Mouse (Mus musculus): ENCODE data around the gene Senp3. TPM values are rescaled to one million over a fixed set of nuclear protein-coding genes. Genes with fewer than 3 reads are reported as not detected.

Senp3 gene
- polyA plus RNA-seq, 1 experiment from 2014 or later, result 74.3 TPM

DNA sequence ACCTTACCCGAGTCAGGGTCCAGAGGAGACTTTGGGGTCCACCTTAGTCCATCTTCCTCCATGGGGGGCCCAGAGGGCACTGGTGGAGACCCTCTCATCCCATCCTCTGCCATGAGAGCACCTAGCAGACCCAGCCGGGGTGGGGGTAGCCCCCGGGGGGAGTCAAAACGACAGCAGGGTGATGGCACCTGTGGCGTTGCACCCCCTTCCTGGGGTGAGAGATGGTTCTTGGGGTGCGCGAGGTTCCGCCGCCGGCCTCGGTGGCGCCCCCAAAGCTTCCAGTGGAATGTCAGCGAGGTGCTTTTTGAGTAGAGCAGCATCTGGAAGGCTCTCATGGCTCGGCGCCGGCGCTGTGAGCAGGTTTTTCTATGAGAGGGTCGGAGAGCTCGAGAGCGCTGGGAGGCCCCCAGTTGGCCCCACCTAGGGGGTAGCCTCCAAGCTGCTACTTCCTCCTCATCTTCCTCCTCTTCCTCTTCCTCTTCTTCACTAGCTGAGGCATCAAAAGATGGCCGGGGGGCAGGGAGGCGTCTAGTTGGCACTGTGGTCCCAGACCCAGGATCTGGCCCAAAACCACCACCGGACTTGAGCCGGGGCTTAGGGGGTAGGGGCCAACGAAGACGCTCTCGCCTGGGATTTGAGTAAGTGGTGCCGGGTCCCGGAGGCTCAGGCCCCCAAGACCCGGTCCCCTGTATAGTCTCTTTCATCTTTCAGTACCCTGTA lies 1.6 kb downstream of the Senp3 start:
- H3K4me1 ChIP-seq (replicated peaks), result peaks cover 32% of the 10 kb centered on the region
- no peaks in the 10 kb centered on the region for H3K27me3 ChIP-seq (replicated peaks)
- no peak for ATAC-seq (ENCODE audit: insufficient number of reproducible peaks, low FRiP score)
- H3K9me3 ChIP-seq (replicated peaks), result no peaks in the 10 kb centered on the region
- peaks cover 49% of the 10 kb centered on the region for H3K36me3 ChIP-seq
- peak overlapping the region; percentile 91 for H3K4me2 ChIP-seq
- no peak overlapping the region for H3K27ac ChIP-seq (ENCODE audit: poor library complexity, severe bottlenecking)
- peak overlapping the region; percentile 88 for H3K9ac ChIP-seq
- peak overlapping the region; percentile 67 for H3K4me3 ChIP-seq
- 87% methylated on average over 30 of the region's 30 CpGs for WGBS

DNA sequence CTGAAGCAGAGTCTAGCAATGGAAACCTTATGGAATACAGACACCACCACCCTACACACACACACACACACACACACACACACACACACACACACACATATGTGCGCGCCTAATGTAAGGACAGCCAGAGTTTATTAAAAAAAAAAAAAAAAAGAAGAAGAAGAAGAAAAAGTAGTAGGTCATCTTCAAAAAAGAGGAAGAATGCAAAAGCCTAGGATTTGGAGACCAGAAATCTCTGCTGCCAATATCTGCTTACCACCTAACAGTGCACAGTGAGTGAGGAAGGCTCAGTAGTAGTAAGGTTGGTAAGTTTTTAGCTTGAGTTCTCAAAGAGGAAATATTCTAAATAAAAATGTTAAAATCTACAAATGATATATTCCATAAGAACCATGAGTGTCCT lies 2.7 kb downstream of the Senp3 start:
- Histone ChIP-seq H3K36me3 (peaks cover 61% of the 10 kb centered on the region), H3K27ac (ENCODE audit: poor library complexity, severe bottlenecking) (no peak overlapping the region), H3K4me2 (no peak overlapping the region), H3K9ac (no peak overlapping the region; the same call in 1 of the 2 replicates), H3K9me3 (replicated peaks) (no peaks in the 10 kb centered on the region), H3K27me3 (replicated peaks) (no peaks in the 10 kb centered on the region), H3K4me1 (replicated peaks) (peaks cover 26% of the 10 kb centered on the region), H3K4me3 (no peak overlapping the region)
- 100% methylated on average over 2 of the region's 2 CpGs for WGBS
- ATAC-seq (ENCODE audit: insufficient number of reproducible peaks, low FRiP score), result no peak

- peak within 1 kb of the TSS; percentile 98 for H3K4me3 ChIP-seq
- peak; percentile 97 for ATAC-seq (ENCODE audit: insufficient number of reproducible peaks, low FRiP score)
- H3K9me3 ChIP-seq (replicated peaks), result no peaks in the 10 kb centered on the region
- H3K4me1 ChIP-seq (replicated peaks), result peaks cover 25% of the 10 kb centered on the region
- peak within 1 kb of the TSS; percentile 100 for H3K9ac ChIP-seq
- H3K27me3 ChIP-seq (replicated peaks), result no peaks in the 10 kb centered on the region
- peak within 1 kb of the TSS; percentile 98 for H3K27ac ChIP-seq (ENCODE audit: poor library complexity, severe bottlenecking)
- peak within 1 kb of the TSS; percentile 100 for H3K4me2 ChIP-seq
- peaks cover 80% of the 10 kb centered on the region for H3K36me3 ChIP-seq
- under 1% methylated on average over 36 of the region's 36 CpGs for WGBS
Measured at GRCm38 (mm10) chr11:69672211-69672706, 9.6 kb downstream of the Senp3 start, which contains the start of gene Eif4a1. TSS of gene Eif4a1 (minus strand) at chr11:69672423.

GRCm38 (mm10) chr11:69671726-69672124 lies 10.2 kb downstream of the Senp3 start:
- Histone ChIP-seq H3K9ac (peak overlapping the region; percentile 100), H3K4me2 (peak overlapping the region; percentile 100), H3K27me3 (replicated peaks) (no peaks in the 10 kb centered on the region), H3K4me3 (peak overlapping the region; percentile 98), H3K9me3 (replicated peaks) (no peaks in the 10 kb centered on the region), H3K4me1 (replicated peaks) (peaks cover 25% of the 10 kb centered on the region), H3K36me3 (peaks cover 79% of the 10 kb centered on the region), H3K27ac (ENCODE audit: poor library complexity, severe bottlenecking) (peak overlapping the region; percentile 98)
- no peak for ATAC-seq (ENCODE audit: insufficient number of reproducible peaks, low FRiP score)
- WGBS, result 0% methylated on average over 42 of the region's 43 CpGs

- H3K9ac ChIP-seq, result peak overlapping the region; percentile 100
- H3K4me2 ChIP-seq, result peak overlapping the region; percentile 100
- peaks cover 79% of the 10 kb centered on the region for H3K36me3 ChIP-seq
- peak; percentile 85 for ATAC-seq (ENCODE audit: insufficient number of reproducible peaks, low FRiP score)
- peak overlapping the region; percentile 98 for H3K27ac ChIP-seq (ENCODE audit: poor library complexity, severe bottlenecking)
- peak overlapping the region; percentile 98 for H3K4me3 ChIP-seq
- H3K27me3 ChIP-seq (replicated peaks), result no peaks in the 10 kb centered on the region
- 1% methylated on average over 61 of the region's 61 CpGs for WGBS
- peaks cover 25% of the 10 kb centered on the region for H3K4me1 ChIP-seq (replicated peaks)
- no peaks in the 10 kb centered on the region for H3K9me3 ChIP-seq (replicated peaks)
Measured at GRCm38 (mm10) chr11:69670786-69671725, 10.8 kb downstream of the Senp3 start.

DNA sequence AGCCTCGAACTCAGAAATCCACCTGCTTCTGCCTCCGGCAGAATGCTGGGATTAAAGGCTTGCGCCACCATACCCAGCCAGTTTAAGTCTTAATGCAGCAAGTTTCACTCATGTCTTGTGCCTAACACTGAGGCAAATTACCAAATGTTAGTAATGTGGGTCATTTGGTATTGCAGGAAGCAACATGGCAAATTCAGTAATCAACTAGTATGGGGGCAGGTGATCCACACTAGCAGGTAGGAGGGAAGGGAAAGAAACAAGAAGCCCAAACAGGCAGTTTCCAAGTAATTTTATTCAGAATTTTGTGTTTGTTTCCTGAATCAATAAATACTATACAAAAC lies 15.2 kb downstream of the Senp3 start:
- ATAC-seq (ENCODE audit: insufficient number of reproducible peaks, low FRiP score), result no peak
- H3K4me3 ChIP-seq, result no peak overlapping the region
- H3K9ac ChIP-seq, result no peak overlapping the region
- peaks cover 32% of the 10 kb centered on the region for H3K4me1 ChIP-seq (replicated peaks)
- H3K27ac ChIP-seq (ENCODE audit: poor library complexity, severe bottlenecking), result no peak overlapping the region
- peaks cover 70% of the 10 kb centered on the region for H3K36me3 ChIP-seq
- H3K4me2 ChIP-seq, result no peak overlapping the region
- no peaks in the 10 kb centered on the region for H3K9me3 ChIP-seq (replicated peaks)
- H3K27me3 ChIP-seq (replicated peaks), result no peaks in the 10 kb centered on the region
- 85% methylated on average over 3 of the region's 3 CpGs for WGBS

GRCm38 (mm10) chr11:69665961-69666664 lies 15.8 kb downstream of the Senp3 start, which contains the start of gene Cd68:
TSS of gene Cd68 (minus strand) at chr11:69666153.
- no peaks in the 10 kb centered on the region for H3K27me3 ChIP-seq (replicated peaks)
- H3K27ac ChIP-seq (ENCODE audit: poor library complexity, severe bottlenecking), result 0 out of 2 replicates have a peak within 1 kb of the TSS, but pooled peaks have one; percentile 7
- no peak within 1 kb of the TSS for H3K4me3 ChIP-seq
- no peak within 1 kb of the TSS for H3K4me2 ChIP-seq
- no peaks in the 10 kb centered on the region for H3K9me3 ChIP-seq (replicated peaks)
- no peak within 1 kb of the TSS for H3K9ac ChIP-seq
- ATAC-seq (ENCODE audit: insufficient number of reproducible peaks, low FRiP score), result no peak
- H3K4me1 ChIP-seq (replicated peaks), result peaks cover 37% of the 10 kb centered on the region
- 31% methylated on average over 7 of the region's 7 CpGs for WGBS
- H3K36me3 ChIP-seq, result peaks cover 70% of the 10 kb centered on the region

- WGBS, result 76% methylated on average over 9 of the region's 9 CpGs
- H3K36me3 ChIP-seq, result peaks cover 65% of the 10 kb centered on the region
Measured at GRCm38 (mm10) chr11:69665457-69665960, 16.4 kb downstream of the Senp3 start.

DNA sequence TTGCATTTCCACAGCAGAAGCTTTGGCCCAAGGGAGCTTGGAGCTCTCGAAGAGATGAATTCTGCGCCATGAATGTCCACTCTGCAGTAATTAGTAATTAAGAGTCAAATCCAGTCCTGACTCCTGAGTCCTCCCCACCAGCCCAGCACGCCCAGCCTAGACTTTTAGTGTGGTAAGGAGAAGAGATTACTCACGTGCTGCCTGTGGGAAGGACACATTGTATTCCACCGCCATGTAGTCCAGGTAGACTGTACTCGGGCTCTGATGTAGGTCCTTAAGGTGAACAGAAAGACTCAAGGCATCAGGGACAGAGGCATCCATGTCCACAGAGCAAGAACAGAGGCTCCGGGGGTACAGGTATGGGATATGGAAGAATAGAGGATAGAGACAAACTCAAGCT lies 17.0 kb downstream of the Senp3 start:
- 86% methylated on average over 7 of the region's 7 CpGs for WGBS
- Histone ChIP-seq H3K27me3 (replicated peaks) (no peaks in the 10 kb centered on the region), H3K9ac (no peak overlapping the region), H3K9me3 (replicated peaks) (no peaks in the 10 kb centered on the region), H3K27ac (ENCODE audit: poor library complexity, severe bottlenecking) (no peak overlapping the region), H3K4me3 (no peak overlapping the region), H3K4me2 (no peak overlapping the region), H3K4me1 (replicated peaks) (peaks cover 32% of the 10 kb centered on the region), H3K36me3 (peaks cover 58% of the 10 kb centered on the region)
- ATAC-seq (ENCODE audit: insufficient number of reproducible peaks, low FRiP score), result no peak

More at GRCm38 (mm10) chr11:69665457-69665960, 16.4 kb downstream of the Senp3 start:
- no peaks in the 10 kb centered on the region for H3K27me3 ChIP-seq (replicated peaks)
- no peak for ATAC-seq (ENCODE audit: insufficient number of reproducible peaks, low FRiP score)
- 0 out of 2 replicates have a peak overlapping the region, but pooled peaks have one; percentile 7 for H3K27ac ChIP-seq (ENCODE audit: poor library complexity, severe bottlenecking)
- H3K4me2 ChIP-seq, result no peak overlapping the region
- peaks cover 37% of the 10 kb centered on the region for H3K4me1 ChIP-seq (replicated peaks)
- H3K9ac ChIP-seq, result no peak overlapping the region
- H3K4me3 ChIP-seq, result no peak overlapping the region
- H3K9me3 ChIP-seq (replicated peaks), result no peaks in the 10 kb centered on the region

DNA sequence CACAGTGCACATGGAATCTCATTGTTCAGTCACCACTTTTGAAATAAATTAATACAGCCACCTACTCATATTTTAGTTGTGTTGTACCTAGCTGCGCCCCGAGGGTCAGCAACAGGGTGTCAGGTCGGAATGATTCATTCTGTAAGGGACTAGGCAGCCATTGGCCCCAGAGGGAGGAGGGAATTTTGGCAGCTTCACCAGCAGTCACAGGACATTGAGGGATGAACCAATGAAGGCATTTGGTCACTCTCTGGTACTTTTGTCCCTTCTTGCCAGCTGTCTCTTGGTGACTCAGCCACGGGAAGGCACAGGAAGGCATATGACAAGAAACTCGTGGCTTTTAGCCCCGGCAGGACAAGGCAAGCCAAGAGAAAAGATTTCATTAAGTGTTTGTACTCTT lies 18.1 kb downstream of the Senp3 start:
- H3K9ac ChIP-seq, result 0 out of 2 replicates have a peak overlapping the region, but pooled peaks have one; percentile 2
- ATAC-seq (ENCODE audit: insufficient number of reproducible peaks, low FRiP score), result no peak
- 82% methylated on average over 6 of the region's 6 CpGs for WGBS
- H3K27ac ChIP-seq (ENCODE audit: poor library complexity, severe bottlenecking), result no peak overlapping the region; the same call in 1 of the 2 replicates
- peaks cover 21% of the 10 kb centered on the region for H3K4me1 ChIP-seq (replicated peaks)
- H3K9me3 ChIP-seq (replicated peaks), result no peaks in the 10 kb centered on the region
- H3K4me2 ChIP-seq, result no peak overlapping the region
- no peaks in the 10 kb centered on the region for H3K27me3 ChIP-seq (replicated peaks)
- H3K36me3 ChIP-seq, result peaks cover 53% of the 10 kb centered on the region
- H3K4me3 ChIP-seq, result no peak overlapping the region
